Mouse (Mus musculus) midbrain, embryonic 10.5 days (tissue): Measurements from ENCODE around the gene She. TPM values are rescaled to one million over a fixed set of nuclear protein-coding genes. Genes with fewer than 3 reads are reported as not detected.
"Not testable (repeated sequence)": the region's sequence is repeated elsewhere in the genome, so short reads cannot be mapped to it uniquely, and the experiment has no call there.

Experiments used
- DNase-seq: peaks from one replicate; pipeline ENCODE4 v3.0.0-alpha.2; 2017; ENCODE audit warnings: low spot score
- H3K27ac ChIP-seq: fragments of 300-500 bp; sonication (generic); replicated peaks from 2 replicates; pipeline ENCODE4 v1.5.1; 2016; ENCODE audit warnings: mild to moderate bottlenecking
- H3K27me3 ChIP-seq: fragments of 300-500 bp; sonication (generic); 2 replicates; pipeline ENCODE4 v1.6.1; 2016; ENCODE audit warnings: low read depth, mild to moderate bottlenecking; ENCODE audit not compliant: poor library complexity, severe bottlenecking
- H3K36me3 ChIP-seq: fragments of 300-500 bp; sonication (generic); 2 replicates; pipeline ENCODE4 v1.6.1; 2016; ENCODE audit warnings: mild to moderate bottlenecking, moderate library complexity
- H3K4me1 ChIP-seq: fragments of 300-500 bp; sonication (generic); 2 replicates; pipeline ENCODE4 v1.6.1; 2016
- H3K4me3 ChIP-seq: fragments of 300-500 bp; sonication (generic); 2 replicates; pipeline ENCODE4 v1.5.1; 2016; ENCODE audit warnings: mild to moderate bottlenecking, moderate library complexity
- H3K9me3 ChIP-seq: fragments of 300-500 bp; sonication (generic); replicated peaks from 2 replicates; pipeline ENCODE4 v1.6.1; 2016; ENCODE audit warnings: mild to moderate bottlenecking
- WGBS: fragments of 180-500 bp; shearing (Covaris S2); methylation state at CpG from one replicate; pipeline ENCODE4 v1.1.7; 2016; 5-methylcytosine and 5-hydroxymethylcytosine counted together
- polyA plus RNA-seq: library from polyadenylated mRNA; unstranded; fragments of >200 nt; fragmentation: Nextera tagmentation; extraction: Ambion mirVana; gene quantifications from 2 replicates; pipeline ENCODE4 v1.2.1, GENCODE M21; 2016

She gene
- 2.0 and 2.1 TPM in 2 replicates for polyA plus RNA-seq

DNA sequence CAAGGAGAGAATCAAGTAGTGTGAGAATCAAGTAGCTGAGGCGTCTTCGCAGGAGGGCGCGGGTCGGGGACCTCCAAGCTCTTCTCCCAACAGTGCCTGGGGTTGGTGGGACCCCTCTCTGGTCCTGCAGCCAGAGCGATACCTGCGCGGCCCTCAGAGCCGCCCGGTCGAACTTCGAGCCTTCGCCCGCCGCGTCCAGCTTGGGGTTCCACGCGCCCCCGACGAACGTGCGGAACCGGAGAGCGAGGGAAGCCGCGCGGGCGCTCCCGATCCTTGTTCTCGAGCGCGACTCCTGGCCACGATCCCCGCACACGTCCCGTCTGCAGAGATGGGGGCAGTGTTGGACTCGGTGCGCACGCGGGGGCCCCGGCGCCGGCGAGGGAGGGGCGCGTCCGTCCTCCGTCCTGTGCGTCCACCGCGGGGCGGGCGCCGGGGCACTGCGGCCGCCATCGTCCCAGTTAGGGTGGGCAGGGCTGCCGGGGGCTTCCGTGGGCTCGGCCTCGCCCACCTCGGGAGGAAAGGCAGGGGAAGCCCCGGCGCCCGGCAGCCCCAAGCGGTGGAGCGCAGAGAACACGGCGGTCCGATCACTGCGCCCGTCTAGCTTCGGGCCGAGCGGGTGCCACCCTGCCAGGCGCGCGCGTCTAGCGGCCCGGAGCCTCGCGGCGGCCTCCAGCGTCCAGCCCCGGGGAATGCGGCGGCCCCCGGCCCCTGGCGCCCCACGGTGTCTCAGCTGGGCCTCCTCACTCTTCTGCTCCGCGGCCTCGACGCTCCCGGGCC is at the start of gene She:
TSS of gene She (plus strand) at position 556 of the 777 bp plus-strand sequence.
- H3K9me3 ChIP-seq, result no peaks in the 10 kb centered on the region
- H3K27me3 ChIP-seq, result peaks cover 77% of the 10 kb centered on the region
- DNase-seq, result peak; percentile 34
- peak within 1 kb of the TSS; percentile 51 for H3K4me3 ChIP-seq
- peak within 1 kb of the TSS; percentile 57 for H3K27ac ChIP-seq
- peaks cover 13% of the 10 kb centered on the region for H3K4me1 ChIP-seq
- no peaks in the 10 kb centered on the region for H3K36me3 ChIP-seq
- 3% methylated on average over 93 of the region's 96 CpGs for WGBS

DNA sequence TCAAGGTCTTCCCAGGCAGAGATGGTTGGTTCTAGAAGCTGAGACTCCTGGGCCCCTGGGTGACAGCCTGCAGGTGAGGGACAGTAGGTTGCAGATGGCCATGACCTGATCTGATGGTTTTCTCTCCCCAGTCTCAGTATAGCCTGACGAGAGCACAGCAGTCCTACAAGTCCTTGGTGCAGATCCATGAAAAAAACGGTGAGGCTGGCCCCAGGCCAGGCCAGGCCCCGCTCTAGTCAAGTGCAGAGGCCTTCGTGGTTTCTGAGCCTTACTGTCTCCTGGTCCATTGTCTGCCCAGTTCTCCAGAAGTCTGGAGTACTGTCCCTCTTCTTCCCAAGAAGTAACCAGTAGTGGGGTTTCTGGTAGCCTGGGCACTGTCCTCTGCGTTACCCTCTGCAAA is 49.5 kb upstream of the She start:
- WGBS, result 88% methylated on average over 5 of the region's 5 CpGs

GRCm38 (mm10) chr3:89784991-89785753 is 46.0 kb upstream of the She start:
- WGBS, result 30% methylated on average over 11 of the region's 11 CpGs
- Histone ChIP-seq H3K4me3 (no peak overlapping the region), H3K4me1 (peaks cover 11% of the 10 kb centered on the region), H3K27ac (no peak overlapping the region), H3K9me3 (no peaks in the 10 kb centered on the region), H3K36me3 (peaks cover 40% of the 10 kb centered on the region), H3K27me3 (no peaks in the 10 kb centered on the region)
- peak; percentile 53 for DNase-seq

More for the DNA sequence above, 49.5 kb upstream of the She start:
- DNase-seq, result no peak
- H3K4me1 ChIP-seq, result peaks cover 11% of the 10 kb centered on the region
- H3K4me3 ChIP-seq, result no peak overlapping the region
- H3K36me3 ChIP-seq, result peaks cover 76% of the 10 kb centered on the region
- no peaks in the 10 kb centered on the region for H3K27me3 ChIP-seq
- H3K9me3 ChIP-seq, result no peaks in the 10 kb centered on the region
- H3K27ac ChIP-seq, result no peak overlapping the region

- Histone ChIP-seq H3K27me3 (no peaks in the 10 kb centered on the region), H3K9me3 (no peaks in the 10 kb centered on the region), H3K4me3 (no peak overlapping the region), H3K36me3 (peaks cover 29% of the 10 kb centered on the region), H3K27ac (no peak overlapping the region), H3K4me1 (peaks cover 11% of the 10 kb centered on the region)
- no peak for DNase-seq
- 82% methylated on average over 6 of the region's 6 CpGs for WGBS
Observed at GRCm38 (mm10) chr3:89786275-89786674, 44.9 kb upstream of the She start.

DNA sequence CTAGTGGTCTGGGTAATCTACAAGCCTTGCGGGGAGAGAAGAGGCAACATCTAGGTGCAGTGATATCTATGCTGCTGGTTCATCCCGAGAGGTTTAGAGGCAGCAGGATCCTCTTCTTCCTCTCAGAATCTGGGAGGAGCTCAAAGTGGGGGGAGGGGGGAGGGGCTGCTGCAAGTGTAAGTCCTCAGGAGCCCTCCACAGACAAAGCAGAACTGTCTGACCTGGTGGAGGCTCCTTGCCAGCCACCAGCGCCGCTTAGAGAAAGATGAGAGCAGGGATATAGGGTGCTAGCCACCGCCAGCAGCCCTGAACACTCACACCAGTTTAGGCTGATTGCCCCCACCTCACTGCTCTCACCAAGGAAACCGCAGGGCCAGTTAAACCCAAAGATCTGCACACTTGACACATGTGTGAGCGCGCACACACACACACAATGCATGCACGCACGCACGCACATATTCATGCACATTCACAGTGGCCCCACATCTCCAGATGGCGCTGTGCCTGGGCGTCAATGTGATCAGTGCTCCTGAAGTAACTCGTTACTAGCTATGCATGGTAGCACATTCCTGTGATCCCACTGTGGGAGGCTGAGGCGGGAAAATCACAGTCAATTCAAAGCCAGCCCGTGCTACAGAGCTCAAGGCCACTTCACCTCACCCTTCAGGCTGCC is 42.4 kb upstream of the She start:
- no peaks in the 10 kb centered on the region for H3K27me3 ChIP-seq
- DNase-seq, result no peak
- H3K27ac ChIP-seq, result no peak overlapping the region
- no peak overlapping the region for H3K4me3 ChIP-seq
- no peaks in the 10 kb centered on the region for H3K9me3 ChIP-seq
- 82% methylated on average over 16 of the region's 16 CpGs for WGBS
- H3K4me1 ChIP-seq, result peaks cover 11% of the 10 kb centered on the region
- H3K36me3 ChIP-seq, result peaks cover 4% of the 10 kb centered on the region; the same call in 1 of the 2 replicates

- DNase-seq, result no peak
- Histone ChIP-seq H3K36me3 (no peaks in the 10 kb centered on the region), H3K9me3 (no peaks in the 10 kb centered on the region), H3K27ac (no peak overlapping the region), H3K4me3 (no peak overlapping the region), H3K4me1 (peaks cover 6% of the 10 kb centered on the region), H3K27me3 (peaks cover 7% of the 10 kb centered on the region; the same call in 1 of the 2 replicates)
- WGBS, result 64% methylated on average over 2 of the region's 2 CpGs
Observed at GRCm38 (mm10) chr3:89794616-89795015, 36.6 kb upstream of the She start.

DNA sequence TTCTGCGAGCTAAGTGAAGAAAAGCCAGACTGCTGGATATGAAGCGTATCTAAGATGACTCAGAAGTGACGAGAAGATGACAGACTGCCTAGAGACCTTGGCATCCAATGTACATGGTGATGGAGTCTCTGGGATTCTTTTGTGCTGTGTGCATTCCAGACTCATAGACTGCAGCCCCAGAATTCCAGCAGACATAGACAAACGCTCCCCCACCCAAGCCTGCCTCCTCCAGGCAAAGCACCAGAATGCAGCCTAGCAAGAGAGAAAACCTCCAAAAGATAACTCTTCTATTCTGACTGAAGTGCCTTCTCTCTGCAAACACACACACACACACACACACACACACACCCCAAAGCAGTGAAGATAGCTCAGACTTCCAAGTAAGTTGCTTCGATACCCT is 35.4 kb upstream of the She start:
- Histone ChIP-seq H3K4me3 (no peak overlapping the region), H3K9me3 (no peaks in the 10 kb centered on the region), H3K27me3 (peaks cover 8% of the 10 kb centered on the region; the same call in 1 of the 2 replicates), H3K4me1 (peaks cover 10% of the 10 kb centered on the region), H3K36me3 (no peaks in the 10 kb centered on the region), H3K27ac (no peak overlapping the region)
- DNase-seq, result no peak
- 85% methylated on average over 5 of the region's 5 CpGs for WGBS

- Histone ChIP-seq H3K36me3 (no peaks in the 10 kb centered on the region), H3K4me1 (peaks cover 10% of the 10 kb centered on the region), H3K9me3 (no peaks in the 10 kb centered on the region), H3K27me3 (peaks cover 8% of the 10 kb centered on the region; the same call in 1 of the 2 replicates), H3K4me3 (no peak overlapping the region), H3K27ac (no peak overlapping the region)
- WGBS, result 65% methylated on average over 4 of the region's 4 CpGs
- no peak for DNase-seq
Observed at GRCm38 (mm10) chr3:89796358-89796757, 34.8 kb upstream of the She start.

DNA sequence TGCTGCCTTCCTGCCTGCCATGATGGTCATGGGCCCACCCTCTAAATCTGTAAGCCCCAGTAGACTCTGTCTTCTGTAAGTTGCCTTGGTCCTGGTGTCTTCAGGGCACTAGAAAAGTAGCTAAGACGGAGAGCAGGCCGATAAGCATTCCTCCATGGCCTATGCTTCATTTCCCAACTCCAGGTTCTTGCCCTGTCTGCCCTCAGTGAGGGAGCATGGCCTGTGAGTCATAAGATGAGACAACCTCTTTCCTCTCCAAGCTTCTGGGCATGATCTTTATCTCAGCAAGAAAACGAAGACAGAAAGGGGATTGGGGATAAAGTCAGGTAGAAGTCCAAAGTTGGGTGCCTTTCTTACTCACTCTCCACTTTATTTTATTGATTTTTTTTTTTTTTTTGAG is 32.7 kb upstream of the She start:
- H3K27me3 ChIP-seq, result peaks cover 12% of the 10 kb centered on the region; the same call in 1 of the 2 replicates

GRCm38 (mm10) chr3:89799476-89799875 is 31.7 kb upstream of the She start:
- whole genome bisulfite sequencing, result 3% methylated on average over 13 of the region's 13 CpGs
- Histone ChIP-seq H3K4me1 (peaks cover 10% of the 10 kb centered on the region), H3K36me3 (no peaks in the 10 kb centered on the region), H3K9me3 (no peaks in the 10 kb centered on the region), H3K27me3 (peaks cover 12% of the 10 kb centered on the region; the same call in 1 of the 2 replicates), H3K27ac (no peak overlapping the region), H3K4me3 (peak overlapping the region; percentile 36)
- no peak for DNase-seq

More for the DNA sequence above, 32.7 kb upstream of the She start:
- H3K27ac ChIP-seq, result no peak overlapping the region
- H3K4me1 ChIP-seq, result peaks cover 10% of the 10 kb centered on the region
- 84% methylated on average over 3 of the region's 3 CpGs for WGBS
- DNase-seq, result no peak
- H3K9me3 ChIP-seq, result no peaks in the 10 kb centered on the region
- H3K36me3 ChIP-seq, result no peaks in the 10 kb centered on the region
- no peak overlapping the region for H3K4me3 ChIP-seq

DNA sequence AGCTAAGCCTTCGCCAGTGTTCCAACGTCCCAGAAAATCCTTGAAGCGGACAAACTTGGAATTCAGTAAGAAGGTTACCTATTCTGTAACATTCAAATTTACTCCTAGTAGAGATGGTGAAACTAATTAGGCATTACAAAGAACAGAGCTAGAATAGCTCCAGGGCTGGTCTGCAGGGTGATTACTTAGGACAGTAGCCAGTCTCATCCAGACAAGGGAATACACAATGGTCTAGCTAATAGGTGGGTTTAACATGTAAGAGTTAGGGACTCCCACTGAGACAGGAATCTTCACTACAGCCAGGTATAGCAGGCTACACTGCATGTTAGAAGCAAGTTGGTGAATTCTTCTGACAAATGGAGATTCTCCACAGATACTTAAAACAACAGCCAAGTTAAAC is 31.1 kb upstream of the She start:
- 24% methylated on average over 3 of the region's 3 CpGs for WGBS
- H3K27ac ChIP-seq, H3K36me3 ChIP-seq, H3K4me3 ChIP-seq, H3K4me1 ChIP-seq, DNase-seq, H3K9me3 ChIP-seq: not testable (repeated sequence)
- H3K27me3 ChIP-seq, result peaks cover 12% of the 10 kb centered on the region; the same call in 1 of the 2 replicates

- Histone ChIP-seq H3K27me3 (peaks cover 12% of the 10 kb centered on the region; the same call in 1 of the 2 replicates), H3K36me3 (no peaks in the 10 kb centered on the region), H3K4me3 (no peak overlapping the region), H3K27ac (no peak overlapping the region), H3K9me3 (no peaks in the 10 kb centered on the region), H3K4me1 (peaks cover 10% of the 10 kb centered on the region)
- WGBS, result 69% methylated on average over 5 of the region's 5 CpGs
- no peak for DNase-seq
Observed at GRCm38 (mm10) chr3:89800774-89801506, 30.2 kb upstream of the She start.
